Mouse (Mus musculus): ENCODE measurements around the gene Armcx1.

DNA sequence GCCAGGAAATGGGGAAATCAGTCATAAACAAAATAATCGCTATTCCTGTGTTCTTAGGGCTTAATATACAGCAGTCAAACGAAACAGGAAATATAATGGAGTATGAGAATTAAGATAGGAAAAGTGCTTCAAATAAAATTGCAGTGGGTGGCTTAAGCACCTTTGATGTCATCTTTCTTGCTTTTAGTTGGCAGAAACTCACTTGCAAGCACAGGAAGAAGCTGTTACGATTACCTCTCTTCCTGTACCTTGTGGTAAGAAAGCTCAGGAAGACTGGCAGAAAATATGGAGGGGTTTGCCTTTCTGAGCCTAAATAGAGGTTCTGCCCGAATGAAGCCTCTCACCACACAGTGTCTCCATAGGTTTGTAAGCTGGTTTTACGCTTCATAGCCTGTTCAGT lies 24.1 kb downstream of the Armcx1 start:
- no peak for TF ChIP-seq CTCF (conservative IDR thresholded peaks at IDR 0.05; ENCODE audit: insufficient read depth, insufficient read length, low read depth, low read length)
- TF ChIP-seq POLR2A (IDR thresholded peaks at IDR 0.05; ENCODE audit: low read depth, low read length): no peak

Measured in kidney, adult 2 months (tissue).